Mouse (Mus musculus): Measurements from ENCODE around the gene Prss34.

DNA sequence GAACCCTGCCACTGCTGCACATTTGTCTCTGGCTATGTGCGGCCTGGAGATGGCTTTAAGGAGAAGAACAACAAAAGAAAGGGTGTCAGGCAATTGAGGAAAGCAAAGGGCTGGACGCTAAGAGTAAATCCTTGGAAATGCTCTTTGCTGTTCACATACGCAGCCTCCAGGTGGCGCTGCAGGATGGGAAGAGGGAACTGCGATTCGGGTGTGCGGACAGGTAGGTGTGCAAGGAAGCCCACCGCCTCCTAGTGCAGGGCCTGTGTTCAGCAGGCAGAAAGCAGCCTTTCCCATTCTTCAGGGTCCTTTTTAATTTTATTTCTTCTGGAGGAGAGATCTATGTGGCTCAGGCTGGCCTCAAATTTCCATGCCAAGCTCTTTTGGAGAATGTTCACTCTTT lies 35.7 kb downstream of the Prss34 start:
- TF ChIP-seq CTCF (IDR thresholded peaks at IDR 0.05; ENCODE audit: low read depth, low read length) (peak; percentile 96), POLR2A (IDR thresholded peaks at IDR 0.05; ENCODE audit: extremely low read depth, insufficient read depth, low read length) (no peak)
